Comparison of ENCODE assay signal across 16 mouse cellular contexts in genomic region chr11:79096673-79097072, GRCm38 (mm10). TPM values are rescaled to one million over a fixed set of nuclear protein-coding genes. Genes with fewer than 3 reads are reported as not detected.
DNase-seq lines count a peak whose midpoint lies in the region; ATAC-seq and TF ChIP-seq lines count a peak whose summit lies in the region.
"Had no signal": no experiment of that assay in that cellular context is flagged by ENCODE, and none has a peak within 500 bp of the region (broad histone marks: within the 10 kb centered on the region; RNA-seq: fewer than 3 reads in every experiment).

No protein-coding gene starts in this region.

- CTCF ChIA-PET in Patski (lab: Charles Lee), result interaction anchor here (1.3 to 1.8 kb wide), 2 partner anchors 13 to 33 kb away, joined by 3 to 4 read pairs; no protein-coding TSS in a partner anchor

- 73% methylated on average over 5 of the region's 5 CpGs for WGBS in heart, embryonic 13.5 days
- WGBS in lung, embryonic 15.5 days, result 39% methylated on average over 5 of the region's 5 CpGs
- WGBS in small intestine, adult 2 months, result 68% methylated on average over 5 of the region's 5 CpGs

- H3K4me1 ChIP-seq in heart, embryonic 13.5 days, result peaks cover 79% of the 10 kb centered on the region
- H3K4me1 ChIP-seq in lung, embryonic 15.5 days, result peaks cover 63% of the 10 kb centered on the region
- peaks cover 23% of the 10 kb centered on the region for H3K4me1 ChIP-seq in small intestine, adult 2 months (ENCODE audit: control insufficient read depth, insufficient read depth, insufficient read length, low read length)

- H3K4me2 ChIP-seq in heart, embryonic 13.5 days, result no peak overlapping the region
- H3K4me2 ChIP-seq in lung, embryonic 15.5 days, result no peak overlapping the region
- H3K4me2 ChIP-seq: heart, embryonic 11.5 days; kidney, embryonic 15.5 days; limb, embryonic 15.5 days had no signal

- H3K27me3 ChIP-seq in heart, embryonic 13.5 days (replicated peaks), result no peaks in the 10 kb centered on the region
- no peaks in the 10 kb centered on the region for H3K27me3 ChIP-seq in lung, embryonic 15.5 days
- no peaks in the 10 kb centered on the region for H3K27me3 ChIP-seq in Patski
- no peaks in the 10 kb centered on the region for H3K27me3 ChIP-seq in small intestine, adult 2 months (ENCODE audit: control insufficient read depth, insufficient read depth, low read length)
- H3K27me3 ChIP-seq: kidney, embryonic 15.5 days; limb, embryonic 15.5 days had no signal

- no peak for ATAC-seq in heart, embryonic 13.5 days (ENCODE audit: extremely low read depth, insufficient number of reproducible peaks, low FRiP score, low TSS enrichment)
- ATAC-seq in lung, embryonic 15.5 days (ENCODE audit: borderline replicate concordance, extremely low read depth, low FRiP score, low TSS enrichment), result no peak
- ATAC-seq in Patski, result peak; percentile 38
- ATAC-seq: forebrain, postnatal 0 days had no signal

- 0 out of 2 replicates have a peak overlapping the region, but pooled peaks have one; percentile 96 for H3K27ac ChIP-seq in heart, embryonic 13.5 days (replicated peaks)
- H3K27ac ChIP-seq in lung, embryonic 15.5 days, result peak overlapping the region; percentile 97
- peak overlapping the region; percentile 57; the same call in 1 of the 2 replicates for H3K27ac ChIP-seq in small intestine, adult 2 months (ENCODE audit: insufficient read depth, low read depth, low read length)
- H3K27ac ChIP-seq: limb, embryonic 15.5 days had no signal

- H3K9me3 ChIP-seq in heart, embryonic 13.5 days, result no peaks in the 10 kb centered on the region
- H3K9me3 ChIP-seq in lung, embryonic 15.5 days, result no peaks in the 10 kb centered on the region
- H3K9me3 ChIP-seq: kidney, embryonic 15.5 days; limb, embryonic 15.5 days had no signal

- POLR2A ChIA-PET in Patski (lab: Charles Lee), result no interaction called here

- no peak overlapping the region for H3K4me3 ChIP-seq in heart, embryonic 13.5 days
- no peak overlapping the region for H3K4me3 ChIP-seq in lung, embryonic 15.5 days
- no peak overlapping the region for H3K4me3 ChIP-seq in small intestine, adult 2 months (ENCODE audit: low read depth, low read length)
- H3K4me3 ChIP-seq: kidney, embryonic 15.5 days; limb, embryonic 15.5 days had no signal

- H3K36me3 ChIP-seq in heart, embryonic 13.5 days, result no peaks in the 10 kb centered on the region; the same call in 1 of the 2 replicates
- H3K36me3 ChIP-seq in lung, embryonic 15.5 days, result no peaks in the 10 kb centered on the region
- H3K36me3 ChIP-seq in small intestine, adult 2 months (ENCODE audit: control insufficient read depth, insufficient read depth, low read length), result peaks cover 13% of the 10 kb centered on the region
- H3K36me3 ChIP-seq: kidney, embryonic 15.5 days; limb, embryonic 15.5 days had no signal

- in situ Hi-C loops in Patski (cut with MboI; ENCODE audit: low pct_unique_long_range_greater_than_20kb), result no loop called here

- no peak for TF ChIP-seq POLR2A in small intestine, adult 2 months (IDR thresholded peaks at IDR 0.05; ENCODE audit: low read depth, low read length)

- no peak overlapping the region for H3K9ac ChIP-seq in heart, embryonic 13.5 days
- H3K9ac ChIP-seq in lung, embryonic 15.5 days, result no peak overlapping the region
- H3K9ac ChIP-seq: forebrain, postnatal 0 days; kidney, embryonic 15.5 days; limb, embryonic 15.5 days had no signal

- TF ChIP-seq CTCF in Patski (IDR thresholded peaks at IDR 0.05), result no peak
- TF ChIP-seq CTCF in small intestine, adult 2 months (IDR thresholded peaks at IDR 0.05; ENCODE audit: extremely low read depth, insufficient read length, insufficient replicate concordance, low read depth, low read length), result no peak

- DNase-seq in heart, postnatal 4 days, result no peak
- DNase-seq in lung, postnatal 4 days, result no peak
- peak; percentile 65 for DNase-seq in Patski (ENCODE audit: low read depth, low spot score)
- DNase-seq in layer of hippocampus, postnatal 25 days (ENCODE audit: extremely low spot score in 1 of 2, low spot score in 1 of 2), result no peak
- DNase-seq: adrenal gland, postnatal 14 days; cerebellum, adult 9-10 months; forebrain, postnatal 0 days; gastrocnemius, postnatal 14 days; lung, postnatal 14 days; midbrain, embryonic 14.5 days had no signal

RNA-seq across cellular contexts. Expression of gene Ksr1, which starts 49.5 kb away (rescaled TPM):
- polyA plus RNA-seq in heart, embryonic 13.5 days (2015; fragmentation: Nextera tagmentation; extraction: Ambion mirVana), result 2.2 and 2.4 TPM in 2 replicates
- total RNA-seq in heart, postnatal 4 days (2021), result 10 to 100 TPM; 14.6 to 15.8 TPM
- polyA plus RNA-seq in lung, embryonic 15.5 days (2015; fragmentation: Nextera tagmentation; extraction: Ambion mirVana), result 2.0 and 2.8 TPM in 2 replicates
- polyA plus RNA-seq in Patski (2021), result 10.0 TPM
- 43.9 and 106 TPM in 2 replicates for polyA plus RNA-seq in small intestine, adult 2 months (2012; rRNA removed)
- 100 to 1,000 TPM; 189 to 205 TPM for total RNA-seq in layer of hippocampus, postnatal 25 days (2021)
